Mouse (Mus musculus): ENCODE data around the gene Stard5.

Stard5 gene

DNA sequence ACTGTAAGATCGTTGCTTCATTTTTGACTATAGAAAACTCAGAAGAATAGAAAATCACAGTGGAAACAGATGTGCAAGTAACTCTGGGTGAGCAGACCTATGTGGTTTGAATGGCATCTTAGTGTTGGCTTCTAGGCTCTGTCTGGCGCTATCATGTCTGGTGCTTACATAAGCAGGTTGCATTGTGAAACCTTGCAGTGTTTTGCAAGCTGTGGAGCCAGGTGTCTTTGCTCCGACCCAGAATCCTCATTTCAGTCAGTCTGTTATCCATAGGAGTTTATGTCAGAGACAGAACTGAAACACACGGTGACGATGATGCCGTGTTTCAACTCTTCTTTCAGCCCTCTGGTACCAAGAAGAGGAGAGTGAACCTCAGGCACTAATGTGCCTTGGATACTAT is 2.1 kb downstream of the Stard5 start:
- DNase-seq, result peak in 1 of 2 experiments; percentile 28

DNA sequence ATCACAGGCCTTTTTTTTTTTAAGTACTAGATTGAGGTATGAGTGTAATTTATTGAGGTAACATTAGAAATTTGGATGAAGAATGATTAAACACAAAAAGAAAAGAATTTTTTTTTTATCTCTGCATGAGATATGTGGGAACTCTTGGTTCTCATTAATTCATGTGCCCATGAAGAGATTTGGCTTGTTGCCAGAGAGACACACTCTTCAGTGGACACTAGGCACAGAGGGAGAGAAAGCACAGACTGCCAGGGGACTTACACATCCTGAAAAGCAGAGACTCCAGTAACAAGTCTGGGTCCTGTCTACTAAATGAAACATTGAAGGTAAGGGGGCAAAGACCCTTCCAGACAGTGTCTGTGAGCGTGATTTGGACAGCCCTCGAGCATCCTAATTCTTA is 4.0 kb downstream of the Stard5 start:
- peak in 1 of 2 experiments; percentile 24 for DNase-seq

DNA sequence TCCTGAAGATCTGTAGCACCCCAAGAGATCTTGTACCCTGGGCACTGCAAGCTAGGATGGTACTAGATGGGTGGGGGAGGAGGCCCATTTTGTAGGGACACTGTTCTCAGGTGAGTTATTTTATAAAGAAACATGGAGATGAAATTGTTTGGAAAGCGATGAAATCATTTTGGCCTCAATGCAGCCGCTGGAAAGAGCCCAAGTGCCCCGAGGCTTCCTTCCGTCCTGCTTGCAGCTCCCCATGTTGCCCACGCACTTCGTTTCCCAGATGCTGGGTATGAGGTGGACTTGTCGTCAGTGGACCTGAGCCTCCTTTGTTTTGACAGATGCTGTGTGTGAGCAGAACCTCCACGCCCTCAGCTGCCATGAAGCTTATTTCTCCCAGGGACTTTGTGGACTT is 4.7 kb downstream of the Stard5 start:
- peak; percentile 49 to 61 for DNase-seq

DNA sequence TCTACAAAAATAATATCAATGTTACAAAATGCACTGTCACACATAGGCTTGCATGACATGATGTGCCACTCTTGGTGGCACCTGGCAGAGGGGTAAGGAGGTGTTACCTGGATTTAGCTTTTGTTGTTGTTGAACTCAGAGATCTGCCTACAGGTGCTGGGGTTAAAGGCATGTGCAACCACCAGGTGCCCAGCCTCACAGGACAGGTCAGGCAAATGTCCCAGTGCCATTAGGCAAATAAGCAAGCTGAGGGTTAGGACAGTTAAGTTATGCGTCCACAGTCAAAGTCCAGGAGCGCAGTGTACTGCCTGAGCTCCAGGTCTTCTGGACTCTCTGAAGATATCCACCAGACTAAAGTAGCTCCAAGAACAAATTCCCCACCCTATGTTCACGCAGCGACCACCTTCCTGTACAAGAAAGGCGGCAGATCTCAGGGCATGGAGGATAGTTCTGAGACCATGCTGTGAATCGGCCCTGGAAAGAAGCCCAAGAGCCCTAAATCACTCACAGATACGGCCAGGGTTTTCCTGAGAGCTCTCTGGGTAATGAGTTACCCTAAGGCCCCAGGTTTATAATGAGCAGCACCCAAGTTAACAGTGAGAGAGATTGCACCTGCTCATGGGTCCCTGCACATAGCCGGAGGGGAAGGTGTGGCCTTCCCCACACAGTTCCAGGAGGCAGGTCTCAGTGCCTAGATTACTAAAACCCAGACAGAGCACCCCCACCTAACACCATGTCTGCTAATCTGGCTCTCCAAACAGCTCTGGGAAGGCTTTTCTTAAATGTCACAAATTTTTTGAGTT is 6.2 kb downstream of the Stard5 start:
- peak in 1 of 2 experiments; percentile 33 for DNase-seq

DNA sequence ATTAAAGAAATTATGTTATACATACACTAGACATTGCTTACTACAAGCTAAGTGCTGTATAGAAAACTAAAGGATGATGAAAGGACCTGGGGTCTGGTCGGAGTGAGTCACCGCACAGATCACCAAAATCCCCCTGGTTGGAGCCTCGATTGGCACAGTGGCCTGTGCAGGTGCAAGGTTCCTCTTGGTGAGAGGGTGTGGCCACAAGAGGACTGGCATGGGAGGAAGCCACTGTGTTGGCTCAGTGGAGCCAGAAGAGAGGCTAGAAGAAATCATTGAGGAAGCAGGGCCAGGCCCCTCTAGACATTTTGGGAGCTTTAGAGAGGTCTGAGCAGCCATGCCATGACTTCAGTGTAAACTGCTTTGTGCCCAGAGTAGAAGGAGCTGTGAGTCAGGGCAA is 7.3 kb downstream of the Stard5 start:
- DNase-seq, result peak in 1 of 2 experiments; percentile 47

DNA sequence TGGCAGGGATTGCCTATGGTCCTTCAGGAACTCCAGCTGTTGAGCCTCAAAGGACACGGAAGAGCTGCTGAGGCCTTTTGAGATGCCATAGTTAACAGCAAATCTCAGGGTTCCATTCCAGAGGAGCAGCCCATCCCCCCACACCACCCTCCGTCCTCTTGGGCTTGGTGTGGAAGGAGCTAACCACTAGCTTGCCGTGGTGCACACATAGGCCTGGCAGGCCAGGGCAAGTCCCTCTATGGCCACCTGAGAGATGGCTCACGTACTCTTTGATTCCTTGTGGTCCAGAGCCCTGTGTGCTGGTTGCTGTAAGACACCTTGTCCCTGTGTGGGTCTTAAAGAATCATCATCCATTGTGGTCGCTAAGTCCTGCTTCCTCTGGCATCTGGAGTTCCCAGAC is 8.8 kb downstream of the Stard5 start:
- peak; percentile 50 to 52 for DNase-seq

DNA sequence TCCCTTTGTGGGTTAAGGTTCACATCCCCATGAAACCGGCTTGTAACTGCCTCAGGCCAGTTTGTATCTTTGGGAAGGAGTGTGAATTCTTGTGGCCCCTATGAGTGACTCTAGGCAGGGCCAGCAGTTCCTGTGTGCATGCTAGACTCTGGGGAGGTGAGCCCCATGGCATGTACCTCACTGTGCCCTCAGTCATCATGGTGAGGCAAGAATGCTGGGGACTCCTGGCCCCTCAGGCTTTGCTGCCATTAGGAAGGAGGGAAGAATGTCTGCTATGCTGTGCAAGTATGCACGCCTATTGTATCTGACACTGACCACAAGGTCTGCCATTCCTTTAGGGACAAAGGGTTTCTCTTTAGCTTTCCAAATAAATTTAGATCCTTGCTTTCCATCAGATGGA is 9.4 kb downstream of the Stard5 start:
- DNase-seq, result peak; percentile 9 to 18

DNA sequence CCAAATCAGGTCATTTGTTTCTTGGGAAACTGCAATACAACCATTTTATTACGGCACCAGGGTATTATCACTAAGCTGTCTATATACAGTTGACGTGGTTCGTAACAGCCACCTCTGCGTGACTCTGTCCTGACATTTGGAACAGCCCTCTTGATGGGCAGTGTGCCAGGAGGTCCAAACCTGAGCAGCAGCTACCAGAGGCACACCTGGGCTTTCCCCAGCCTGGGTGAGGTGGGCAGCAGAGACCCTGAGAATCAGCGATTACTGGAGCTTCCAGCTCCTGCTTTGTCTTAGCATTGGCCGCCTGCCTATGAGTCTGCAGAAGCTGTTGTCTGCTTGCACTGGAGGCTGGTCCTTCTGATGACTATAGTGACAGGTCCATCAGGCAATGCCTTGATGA is 11.8 kb downstream of the Stard5 start:
- DNase-seq, result peak in 1 of 2 experiments; percentile 55

DNA sequence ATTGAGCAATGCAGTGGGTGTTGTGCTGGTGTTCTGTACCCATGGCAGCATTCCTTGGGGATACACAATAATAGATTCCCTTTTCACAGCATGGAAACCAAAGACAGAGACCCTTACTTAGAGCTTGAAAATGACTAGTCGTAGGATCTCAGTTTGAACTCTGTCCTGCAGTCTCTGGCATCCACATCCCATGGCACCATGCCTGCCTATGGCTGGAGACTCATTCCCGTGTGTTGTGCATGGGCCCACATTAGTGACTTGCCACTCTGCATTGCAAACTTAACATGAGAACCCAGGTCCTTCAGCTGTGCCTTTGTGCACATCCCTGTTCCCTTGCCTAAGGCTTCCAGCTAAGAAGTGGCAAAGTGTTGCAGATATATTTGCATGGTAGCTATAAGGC is 13.0 kb downstream of the Stard5 start:
- DNase-seq, result peak in 1 of 2 experiments; percentile 41

DNA sequence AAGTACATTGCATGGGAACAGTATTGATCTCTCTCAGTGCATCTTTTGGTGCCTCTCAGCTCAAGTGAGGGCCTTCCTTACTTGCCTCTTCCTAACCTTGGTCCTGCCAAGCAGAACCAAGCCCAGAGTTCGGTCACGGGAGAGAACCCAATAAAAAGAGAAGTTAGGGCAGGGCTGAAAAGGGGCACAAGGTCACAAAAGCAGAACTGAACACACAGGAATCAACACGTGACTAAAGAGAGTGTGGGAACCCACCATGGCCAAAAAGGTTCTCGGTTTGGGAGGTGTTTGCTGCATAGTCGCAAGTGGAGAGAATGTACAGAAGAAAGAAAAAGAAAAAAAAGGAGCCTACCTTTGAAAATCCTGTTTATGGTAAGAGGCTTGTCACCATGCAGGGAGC is 13.7 kb downstream of the Stard5 start:
- no peak for DNase-seq

DNA sequence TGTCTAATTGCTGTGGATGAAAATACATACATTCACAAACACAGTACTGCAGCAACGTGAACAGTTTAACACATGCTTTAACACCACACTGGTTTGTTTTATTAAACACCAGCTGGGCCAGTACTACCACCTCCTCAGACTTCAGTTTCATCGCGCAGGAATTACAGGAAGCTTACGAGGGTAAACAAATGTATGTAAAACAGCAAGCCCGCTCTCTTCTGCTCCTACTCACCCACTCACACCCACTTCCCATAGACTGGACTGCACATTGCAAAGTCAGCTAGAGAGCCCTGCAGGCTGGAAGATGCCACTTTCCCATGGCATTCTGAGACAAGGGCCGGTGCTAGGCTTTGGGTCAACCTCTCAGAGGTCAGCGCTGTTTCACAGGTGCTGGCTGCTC is 17.0 kb downstream of the Stard5 start:
- peak; percentile 4 to 15 for DNase-seq

DNA sequence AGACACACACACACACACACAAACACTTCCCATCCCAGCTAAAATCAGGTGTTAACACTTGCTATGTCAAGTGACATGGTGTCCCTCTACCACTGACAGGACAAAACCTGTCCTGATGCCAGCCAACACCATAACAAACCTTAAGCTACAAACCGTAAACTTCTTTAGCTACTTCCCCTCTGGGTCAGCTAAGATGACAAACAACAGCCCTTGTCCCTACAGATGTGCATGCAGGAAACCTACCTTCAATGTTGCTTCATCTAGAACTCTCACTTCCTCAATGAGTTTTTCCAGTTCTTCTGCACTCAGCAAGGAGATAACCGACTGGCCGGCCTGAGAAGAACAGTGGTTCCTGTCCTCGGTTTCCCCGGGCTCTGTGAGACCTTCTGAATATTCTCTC is 18.9 kb downstream of the Stard5 start:
- no peak for DNase-seq

DNA sequence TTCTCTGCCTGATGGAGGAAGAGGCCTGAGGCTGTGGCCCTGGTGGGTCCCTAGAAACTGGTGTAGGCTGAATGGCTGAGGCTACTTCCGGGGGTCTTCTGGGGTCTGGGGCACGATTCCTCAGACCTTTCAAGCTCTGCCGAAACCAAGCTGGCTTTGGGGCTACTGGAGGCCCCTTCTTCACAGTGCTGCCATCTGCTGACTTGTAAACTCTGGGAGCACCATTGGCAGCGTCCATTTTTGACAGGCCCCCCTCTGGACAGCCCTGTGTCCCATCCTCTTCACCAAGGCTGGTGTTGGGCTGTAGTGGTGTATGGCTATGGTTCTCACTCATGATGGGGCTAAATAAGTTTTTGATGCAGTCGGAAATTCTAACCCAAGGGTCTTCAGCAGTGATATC is 20.7 kb downstream of the Stard5 start:
- no peak for DNase-seq

DNA sequence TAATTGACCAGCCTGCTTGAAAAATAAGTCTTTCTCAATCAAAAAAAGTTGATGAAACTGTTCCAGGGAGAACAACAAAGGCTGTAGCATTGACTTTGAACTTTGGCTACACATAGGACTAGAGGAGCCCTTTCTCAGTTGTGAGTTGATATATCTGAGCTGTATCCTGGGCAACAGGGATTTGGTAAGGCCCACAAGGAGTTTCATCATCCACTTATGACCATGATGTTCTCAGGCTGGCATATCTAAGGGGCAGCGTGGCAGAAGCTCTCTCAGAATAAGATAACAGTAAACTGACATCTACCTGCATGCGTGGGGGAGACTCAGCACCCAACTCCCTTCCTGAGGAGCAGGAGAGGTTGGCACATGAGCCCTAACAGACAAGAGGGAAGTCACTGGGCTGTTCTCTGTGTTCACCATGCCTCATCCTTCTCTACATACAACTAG is 21.9 kb downstream of the Stard5 start:
- no peak for DNase-seq

DNA sequence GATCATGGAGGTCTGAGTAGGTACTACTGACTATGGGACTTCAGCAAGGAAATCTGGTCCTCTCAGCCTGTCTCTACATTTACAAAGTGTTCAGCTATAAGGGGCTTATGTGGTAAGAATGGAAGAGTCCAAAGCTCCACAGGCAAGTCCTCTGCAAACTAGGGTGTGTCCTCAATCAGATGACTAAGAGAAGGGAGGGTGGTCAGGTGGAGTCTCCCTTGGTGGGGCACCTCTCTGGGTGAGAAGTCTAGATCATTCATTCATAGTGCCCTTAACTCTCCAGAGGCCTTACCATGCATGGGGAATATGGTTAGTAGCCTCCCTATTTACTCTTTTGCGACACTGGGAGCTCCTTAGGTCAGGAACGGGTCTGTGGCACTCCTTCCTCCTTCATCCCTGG is 22.4 kb downstream of the Stard5 start:
- no peak for DNase-seq

DNA sequence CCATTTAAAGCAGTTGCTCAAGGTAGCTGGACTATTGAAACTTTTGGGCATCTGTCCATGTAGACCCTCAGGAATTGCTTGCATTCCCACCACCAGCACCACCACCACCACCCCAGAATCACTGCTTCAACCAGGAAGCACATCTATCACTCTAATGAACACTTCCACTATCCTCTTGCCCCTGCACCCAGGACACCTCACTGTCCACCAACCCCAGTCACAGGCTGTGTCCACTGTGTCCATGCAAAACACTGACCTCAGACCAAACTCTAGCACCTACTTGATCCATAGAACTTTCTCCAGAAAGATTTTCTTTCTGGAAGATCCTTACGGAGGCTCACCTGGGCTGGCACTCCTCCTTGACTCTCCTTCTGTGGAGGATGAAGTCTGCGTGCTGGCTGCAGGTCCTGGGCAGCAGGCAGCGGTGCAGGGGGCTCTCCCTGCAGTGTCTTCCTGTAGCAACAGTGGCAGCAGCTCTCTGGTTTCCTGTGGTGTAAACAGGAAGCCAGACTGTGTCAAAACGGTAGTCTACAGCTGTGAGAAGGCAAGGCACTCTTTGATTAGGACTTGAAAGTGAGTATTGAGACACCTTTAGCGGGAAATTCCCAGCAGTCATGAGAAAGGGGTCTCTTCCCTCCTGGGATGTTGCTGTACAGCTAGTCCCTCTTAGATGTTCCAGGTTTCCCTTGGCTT is 23.3 kb downstream of the Stard5 start:
- DNase-seq, result no peak

DNA sequence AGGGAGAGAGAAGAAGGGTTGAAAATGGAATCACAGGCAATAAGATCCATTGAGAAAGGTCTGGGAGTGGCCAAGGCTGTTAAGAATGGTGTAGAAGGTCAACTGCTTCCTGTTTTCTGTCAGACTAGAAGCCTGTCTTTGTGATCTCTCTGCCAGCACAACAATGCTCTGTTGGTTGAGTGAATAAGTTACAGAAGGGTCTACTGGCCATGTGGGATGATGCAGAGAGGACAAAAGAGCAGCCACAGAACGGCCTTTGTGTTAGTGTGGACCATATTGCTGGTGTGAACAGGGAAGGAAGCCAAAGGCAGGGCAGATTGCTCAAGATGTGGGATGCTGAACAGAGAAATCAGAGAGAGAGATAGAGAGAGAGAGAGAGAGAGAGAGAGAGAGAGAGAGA is 27.0 kb downstream of the Stard5 start:
- no peak for DNase-seq

DNA sequence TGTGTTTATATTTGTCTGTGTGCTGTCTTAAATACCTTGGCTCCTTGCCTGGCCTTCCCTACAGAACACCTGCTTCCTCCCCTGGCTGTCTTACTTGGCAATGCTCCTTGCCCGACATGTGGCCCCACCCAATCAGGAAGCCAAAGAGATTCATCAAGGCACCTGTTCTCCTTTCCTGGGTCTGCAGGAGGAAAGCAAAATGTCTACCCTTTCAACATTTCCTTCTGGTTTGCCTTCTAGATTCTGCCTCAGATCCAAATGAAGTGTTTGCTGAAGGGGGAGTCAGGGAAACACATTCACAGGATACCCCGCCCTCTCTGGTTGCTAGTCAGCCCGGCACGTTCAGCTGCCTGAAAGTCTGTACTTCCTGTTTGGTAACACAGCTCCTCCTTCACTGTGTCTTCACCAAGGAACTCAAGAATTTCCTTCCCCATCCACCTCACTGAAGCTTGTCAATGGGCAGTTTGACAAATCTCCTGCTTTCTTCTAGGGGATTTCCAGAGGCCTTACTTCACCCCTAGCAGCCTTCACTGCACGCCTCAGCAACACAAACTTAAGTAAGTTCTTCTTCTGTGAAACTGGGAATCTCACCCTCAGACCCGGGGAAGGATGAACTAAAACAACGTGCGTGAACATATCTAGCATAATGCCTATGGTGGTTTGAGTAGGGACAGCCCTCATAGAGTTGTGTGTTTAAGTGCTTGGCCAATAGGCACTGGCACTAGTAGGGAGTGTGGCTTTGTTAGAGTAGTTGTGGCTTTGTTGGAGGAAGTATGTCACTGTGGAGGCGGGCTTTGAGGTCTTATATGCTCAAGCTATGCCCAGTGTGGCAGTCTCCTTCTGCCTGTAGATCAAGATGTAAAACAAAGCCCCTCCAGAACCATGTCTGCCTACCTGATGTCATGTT is 27.7 kb downstream of the Stard5 start:
- peak; percentile 70 to 80 for DNase-seq

DNA sequence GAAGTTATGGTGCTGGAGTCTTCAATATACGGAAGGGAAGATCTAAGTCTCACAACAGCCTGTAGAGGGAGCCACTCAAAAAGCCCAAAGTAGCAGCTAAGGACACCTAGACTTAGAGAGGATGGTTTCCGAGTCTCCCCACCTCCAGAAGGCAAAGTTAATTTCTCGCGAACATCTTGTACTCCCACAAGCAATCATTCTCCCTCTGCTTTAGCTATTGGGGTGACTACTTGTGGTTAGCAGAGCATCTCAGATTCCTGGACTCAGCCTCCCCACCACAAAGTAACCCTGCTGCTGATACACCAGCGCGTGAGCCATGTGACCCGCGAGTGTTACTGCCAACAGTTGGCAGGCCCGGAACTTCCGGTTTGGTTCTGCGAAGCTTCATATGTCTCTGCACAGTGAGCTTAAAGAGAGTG is 28.5 kb downstream of the Stard5 start:
- DNase-seq, result peak in 1 of 2 experiments; percentile 51

DNA sequence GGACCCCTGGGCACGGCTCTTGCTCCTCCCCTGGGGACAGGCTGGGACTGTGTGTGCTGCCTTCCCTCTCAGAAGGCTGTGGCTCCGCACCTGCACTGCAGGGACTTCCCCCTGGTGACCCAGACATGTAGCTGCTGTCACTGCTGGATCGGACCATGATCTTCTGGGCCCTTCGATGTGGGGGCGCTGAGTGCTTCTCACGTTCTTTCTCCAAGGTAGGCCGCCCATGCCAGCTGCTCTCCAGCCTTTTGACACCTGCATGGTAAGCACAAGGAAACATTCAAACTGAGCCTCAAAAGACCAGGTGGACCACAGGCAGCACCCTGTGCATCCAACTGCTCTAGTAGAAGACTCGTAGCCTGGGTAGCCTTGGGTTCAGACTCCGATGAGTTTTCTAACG is 29.3 kb downstream of the Stard5 start:
- DNase-seq, result peak in 1 of 2 experiments; percentile 19

DNA sequence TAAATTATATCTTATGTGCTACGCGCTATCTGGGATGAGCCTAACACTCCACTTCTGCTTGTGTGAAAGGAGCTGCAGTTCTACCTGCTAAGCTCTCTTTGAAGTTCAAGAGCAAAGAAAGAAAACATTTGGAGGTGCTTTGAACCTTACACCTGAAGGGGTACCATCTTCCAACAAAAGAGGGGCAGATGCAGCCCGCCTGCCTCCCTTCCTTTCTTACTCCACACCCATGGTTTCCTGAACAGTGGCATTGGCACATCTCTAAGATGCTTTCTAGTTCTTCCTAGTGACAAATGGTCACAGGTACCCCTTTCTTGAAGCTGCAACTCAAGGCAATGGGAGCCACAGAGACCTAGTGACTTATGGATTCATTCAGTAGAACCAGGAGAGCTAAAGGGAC is 30.0 kb downstream of the Stard5 start:
- DNase-seq, result no peak

DNA sequence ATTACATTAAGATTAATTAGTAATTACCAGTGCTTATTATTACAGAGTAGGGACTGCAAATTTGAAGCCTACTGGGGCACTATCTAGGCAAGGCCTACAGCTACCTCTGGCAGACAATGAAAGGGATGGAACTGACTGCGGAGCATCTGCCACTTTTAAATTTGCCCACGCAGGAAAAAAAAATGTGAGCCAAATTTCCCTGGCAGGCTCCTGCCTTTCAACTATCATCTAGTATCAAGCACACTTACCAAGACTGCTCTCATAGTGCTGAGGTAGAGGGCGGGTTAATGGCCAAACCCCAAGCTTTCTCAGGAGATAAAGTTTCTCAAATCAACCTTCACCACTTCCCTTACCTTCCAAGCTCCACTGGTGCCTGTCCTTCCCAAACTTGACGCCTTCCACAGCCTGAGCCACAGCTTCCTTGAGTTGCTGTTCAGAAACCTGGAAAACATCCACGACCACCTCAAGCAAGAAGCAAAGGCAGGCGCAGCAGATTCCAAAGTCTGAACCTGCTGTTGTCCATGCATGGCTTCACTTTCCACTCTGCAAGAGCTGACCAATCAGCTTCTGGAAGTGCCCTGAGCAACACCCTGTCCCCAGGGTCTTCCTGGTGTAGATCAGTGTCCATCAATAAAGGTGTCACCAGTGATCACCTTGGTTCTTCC is 31.1 kb downstream of the Stard5 start:
- DNase-seq, result peak; percentile 61 to 62
